Mouse (Mus musculus) left cerebral cortex, postnatal 4 days (tissue): ENCODE measurements at regions not wholly inside any gene's neighbourhood (a gene's known extent, or its start where the extent isn't known, plus 50 kb on each side); places are given as distances from the start of the nearest gene placed in this dataset.
A peak's percentile ranks its signal among the peaks of the same experiment; 100 is the strongest.

Source experiments
- DNase-seq: peaks from one replicate; pipeline ENCODE4 v3.0.0-alpha.2; 2022
- intact Hi-C: fragments of 180-260 bp; cut with DNase I; formaldehyde crosslinking; loops from one replicate; pipeline ENCODE4 v1.15.1; 2025

GRCm38 (mm10) chr3:38227596-38227995 lies 257.0 kb downstream of the Ankrd50 start:
- intact Hi-C loops, result loop anchor here (5.0 to 10.0 kb wide), 2 partner anchors 255 to 583 kb away; partner anchors contain the start of gene Ankrd50
- DNase-seq, result peak; percentile 75

DNA sequence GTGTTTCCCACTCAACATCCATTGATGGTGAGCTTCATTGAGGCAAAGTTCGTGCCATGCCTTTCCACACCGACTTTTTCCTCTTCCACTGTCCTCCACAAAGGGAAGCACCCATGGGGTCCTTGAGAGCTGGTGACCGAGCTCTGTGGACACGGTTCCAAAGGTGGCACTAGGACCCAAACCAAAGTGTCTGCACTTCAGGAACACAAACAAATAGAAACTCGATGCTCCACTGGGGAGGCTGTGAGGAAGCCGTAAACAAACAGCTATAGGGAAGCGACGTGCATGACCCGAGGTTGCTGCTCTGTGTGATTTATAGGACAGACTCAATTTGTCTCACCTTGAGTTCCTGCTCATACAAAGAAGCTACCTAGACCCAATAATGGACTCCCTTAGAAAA lies 257.5 kb downstream of the Ankrd50 start:
- intact Hi-C loops, result loop anchor here (5.0 to 10.0 kb wide), 2 partner anchors 255 to 582 kb away; partner anchors contain the start of gene Ankrd50
- DNase-seq, result no peak

GRCm38 (mm10) chr3:38226147-38226546 lies 258.5 kb downstream of the Ankrd50 start:
- intact Hi-C loops, result loop anchor here (5.0 to 10.0 kb wide), 2 partner anchors 256 to 581 kb away; partner anchors contain the start of gene Ankrd50
- no peak for DNase-seq

DNA sequence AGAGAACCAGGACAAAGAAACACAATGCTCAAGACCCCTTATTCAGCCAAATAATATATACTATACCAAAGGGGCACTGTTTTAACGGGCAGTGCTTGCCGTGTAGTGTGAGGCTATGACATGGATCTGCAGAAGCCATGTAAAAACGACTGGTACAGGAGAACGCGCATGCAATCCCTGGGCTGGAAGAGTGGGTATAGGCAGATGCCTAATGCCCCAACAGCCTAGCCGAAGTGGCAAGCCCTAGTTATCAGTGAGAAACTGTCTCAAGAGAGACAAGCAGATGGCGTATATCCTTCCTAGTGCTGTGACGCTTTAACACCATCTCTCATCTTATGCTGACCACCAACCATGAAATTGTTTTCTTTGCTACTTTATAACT lies 262.8 kb downstream of the Ankrd50 start:
- no peak for DNase-seq
- intact Hi-C loops, result loop anchor here (5.0 to 10.0 kb wide), 2 partner anchors 577 to 755 kb away; no protein-coding TSS in a partner anchor

DNA sequence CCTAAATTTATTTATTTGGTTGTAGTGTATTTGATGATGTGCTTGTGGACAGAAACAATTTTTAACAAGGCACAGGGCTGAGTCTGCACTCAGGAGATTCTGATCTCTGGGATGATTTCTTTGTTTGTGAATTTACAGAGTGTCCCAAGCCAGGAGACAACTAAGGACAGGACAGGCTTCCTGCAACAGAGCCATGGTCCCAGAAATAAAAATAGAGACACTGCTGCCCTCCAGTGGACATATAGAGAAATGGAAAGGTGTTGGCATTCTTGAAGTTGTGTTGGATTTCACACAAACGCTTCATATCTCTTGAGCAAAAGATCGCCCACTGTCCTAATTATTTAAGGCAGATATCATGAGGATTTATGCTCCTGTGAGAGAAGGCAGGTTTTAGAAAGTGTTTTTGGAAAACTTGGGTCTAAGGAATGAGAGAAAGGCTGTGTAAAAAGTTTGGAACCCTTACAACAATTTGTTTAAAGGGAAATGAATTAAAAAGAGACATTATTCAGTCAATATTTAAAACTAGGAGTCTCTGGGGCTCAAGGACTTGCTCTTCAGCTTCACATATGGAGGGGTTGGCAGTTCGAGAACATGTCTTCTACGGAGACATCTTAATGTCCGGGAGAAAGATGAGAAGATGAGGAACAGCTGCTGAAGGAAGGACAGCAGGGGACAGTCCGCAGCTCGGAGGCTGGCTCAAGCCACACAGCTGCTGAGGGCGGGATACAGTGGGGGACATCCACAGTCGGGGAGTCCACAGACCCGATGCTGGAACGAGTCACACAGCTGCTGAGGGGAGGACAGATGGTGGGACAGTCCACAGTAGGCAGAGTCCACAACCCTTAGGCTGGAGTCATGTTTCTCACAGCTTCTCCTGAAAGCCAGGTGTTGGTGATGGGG lies 263.5 kb downstream of the Ankrd50 start:
- peak; percentile 24 for DNase-seq
- intact Hi-C loops, result loop anchor here (5.0 to 10.0 kb wide), 2 partner anchors 576 to 754 kb away; no protein-coding TSS in a partner anchor

DNA sequence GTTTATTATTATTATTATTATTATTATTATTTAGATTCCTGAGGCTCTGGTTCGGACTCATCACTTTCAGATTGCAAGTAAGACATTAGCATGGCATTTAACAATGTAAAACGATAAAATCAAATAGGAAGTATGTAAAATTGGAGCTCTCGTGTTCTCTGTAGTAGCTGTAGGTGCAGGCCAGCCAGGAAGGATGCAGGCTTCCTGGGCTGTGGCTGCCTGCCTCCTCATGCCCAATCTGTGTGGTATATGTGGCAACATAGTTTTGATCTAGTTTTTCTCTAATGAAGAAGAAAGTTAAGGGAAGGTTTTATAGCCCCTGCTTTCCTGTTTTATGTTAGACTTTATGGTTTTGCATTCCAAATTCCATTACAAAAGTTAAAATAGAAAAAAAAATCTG lies 275.6 kb downstream of the Ankrd50 start:
- intact Hi-C loops, result loop anchor here (10.0 kb wide), 1 partner anchor 734 kb away; no protein-coding TSS in a partner anchor
- DNase-seq, result no peak

- no peak for DNase-seq
- intact Hi-C loops, result loop anchor here (10.0 kb wide), 1 partner anchor 733 kb away; no protein-coding TSS in a partner anchor
Measured at GRCm38 (mm10) chr3:38207867-38208266, 276.8 kb downstream of the Ankrd50 start.

GRCm38 (mm10) chr3:38201861-38202656 lies 282.6 kb downstream of the Ankrd50 start:
- intact Hi-C loops, result loop anchor here (5.0 to 10.0 kb wide), 2 partner anchors 575 to 727 kb away; no protein-coding TSS in a partner anchor
- DNase-seq, result peak; percentile 70

- intact Hi-C loops, result no loop called here
- DNase-seq, result peak; percentile 23
Measured at GRCm38 (mm10) chr3:38194001-38194400, 290.6 kb downstream of the Ankrd50 start.

DNA sequence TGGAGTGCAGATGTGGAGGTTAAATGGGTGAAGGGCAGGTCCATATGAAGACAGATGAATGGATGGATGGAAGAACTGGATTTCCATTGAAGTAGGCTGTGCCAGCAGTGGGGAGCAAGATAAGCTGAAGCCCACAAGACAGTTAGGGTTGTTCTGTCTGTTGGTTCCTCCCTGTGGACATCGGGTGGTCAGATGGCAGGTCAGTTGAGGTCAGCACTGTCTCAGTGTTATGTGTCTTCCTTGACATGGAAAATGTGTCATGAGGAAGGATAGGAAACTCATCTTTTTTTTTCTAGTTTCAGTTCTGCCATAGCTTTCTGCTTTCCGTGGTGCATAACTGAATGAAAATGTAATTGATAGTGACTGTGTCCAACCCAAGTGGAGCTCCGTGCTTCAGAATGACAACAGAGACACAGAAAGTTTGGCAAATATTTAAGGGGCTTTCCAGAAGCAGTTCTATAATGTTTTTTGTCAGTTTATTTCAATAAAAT lies 297.2 kb downstream of the Ankrd50 start:
- DNase-seq, result no peak
- intact Hi-C loops, result no loop called here

- DNase-seq, result no peak
- intact Hi-C loops, result no loop called here
Measured at GRCm38 (mm10) chr3:38186503-38186902, 298.1 kb downstream of the Ankrd50 start.

GRCm38 (mm10) chr3:38178295-38178694 lies 306.3 kb downstream of the Ankrd50 start:
- intact Hi-C loops, result no loop called here
- no peak for DNase-seq

DNA sequence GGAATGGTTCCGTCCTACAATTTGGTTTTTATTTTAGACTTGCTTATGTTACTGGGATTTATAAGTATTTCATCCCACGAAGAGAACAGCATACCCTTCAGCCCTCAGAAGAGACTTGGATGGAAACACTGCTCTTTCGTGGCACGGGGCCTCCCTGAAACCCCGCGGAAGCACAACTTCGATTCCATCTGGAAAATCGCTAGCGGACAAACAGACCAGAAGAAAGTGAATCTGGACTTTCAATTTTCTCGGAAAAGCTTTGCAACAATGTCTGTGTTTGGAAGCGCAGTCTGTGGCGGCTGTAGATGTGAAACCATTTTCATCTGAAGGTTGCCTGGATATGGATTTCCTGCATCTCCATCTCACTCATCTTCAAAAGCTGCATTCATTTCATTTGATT lies 308.7 kb downstream of the Ankrd50 start:
- DNase-seq, result no peak
- intact Hi-C loops, result no loop called here

DNA sequence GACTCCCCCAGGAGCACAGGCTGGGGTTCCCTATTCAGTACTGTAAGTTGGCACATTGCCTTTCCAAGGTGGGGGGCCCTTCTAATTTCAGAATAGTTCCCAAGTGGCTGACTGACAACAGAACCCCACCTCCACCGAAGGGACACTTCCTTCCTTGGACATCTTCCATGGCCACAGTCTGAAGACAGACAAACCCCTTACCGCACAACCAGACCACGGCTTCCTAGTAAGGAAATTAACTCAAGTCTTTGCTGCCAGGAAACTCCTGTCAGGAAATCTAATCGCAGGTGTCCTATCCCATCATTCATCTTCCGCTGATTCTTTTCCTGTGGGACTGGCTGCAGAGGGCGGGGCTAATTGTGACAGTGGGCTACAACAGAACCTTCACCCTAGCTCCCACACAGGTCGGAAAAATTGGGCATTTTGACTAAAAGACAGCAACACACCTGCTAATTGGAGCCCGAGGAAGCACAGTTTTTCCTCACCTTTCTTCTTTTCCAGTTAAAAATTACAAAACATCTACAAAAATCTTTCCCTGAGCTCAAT lies 309.8 kb downstream of the Ankrd50 start:
- DNase-seq, result no peak
- intact Hi-C loops, result no loop called here

- no peak for DNase-seq
- intact Hi-C loops, result no loop called here
Measured at GRCm38 (mm10) chr3:38152408-38152807, 332.2 kb downstream of the Ankrd50 start.

DNA sequence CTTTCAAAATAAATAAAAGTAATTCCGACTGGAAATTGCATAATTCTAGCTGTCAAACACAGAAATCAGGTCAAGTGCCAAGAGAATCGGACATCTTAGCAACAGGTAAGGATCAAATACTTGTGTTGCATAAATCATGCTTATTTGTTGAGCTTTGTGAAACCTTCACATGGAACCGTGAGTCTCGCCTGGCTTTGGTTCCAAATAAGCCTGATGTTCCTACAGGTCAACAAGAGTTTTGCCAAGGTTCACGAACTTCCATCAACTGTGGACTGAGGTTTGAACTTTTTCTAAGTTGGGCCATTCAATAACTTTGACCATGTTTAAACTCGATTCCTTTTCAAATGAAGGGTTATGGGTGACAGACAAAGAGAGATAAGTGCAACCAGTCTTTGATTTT lies 332.8 kb downstream of the Ankrd50 start:
- intact Hi-C loops, result no loop called here
- DNase-seq, result no peak

GRCm38 (mm10) chr3:38146663-38147062 lies 338.0 kb downstream of the Ankrd50 start:
- no peak for DNase-seq
- intact Hi-C loops, result no loop called here

GRCm38 (mm10) chr3:38145444-38145843 lies 339.2 kb downstream of the Ankrd50 start:
- intact Hi-C loops, result no loop called here
- DNase-seq, result peak; percentile 58

DNA sequence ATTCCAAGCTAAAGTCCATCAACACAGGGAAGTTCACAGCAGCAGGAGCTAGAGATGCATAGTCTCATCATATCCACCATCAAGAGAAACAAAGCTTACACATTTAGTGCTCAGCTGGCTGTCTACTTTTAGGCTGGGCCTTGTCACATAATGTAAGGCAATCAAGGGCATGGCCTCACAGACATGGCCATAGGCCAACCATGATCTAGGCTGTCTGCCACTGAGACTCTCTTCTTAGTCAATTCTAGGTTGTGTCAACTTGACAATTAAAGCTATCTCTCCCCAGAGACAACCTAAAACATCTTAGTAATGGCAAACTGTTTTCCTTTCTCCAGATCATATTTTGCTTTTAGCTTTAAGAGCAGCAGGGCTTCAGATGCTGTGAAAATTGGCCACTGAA lies 340.0 kb downstream of the Ankrd50 start:
- peak; percentile 11 for DNase-seq
- intact Hi-C loops, result no loop called here

DNA sequence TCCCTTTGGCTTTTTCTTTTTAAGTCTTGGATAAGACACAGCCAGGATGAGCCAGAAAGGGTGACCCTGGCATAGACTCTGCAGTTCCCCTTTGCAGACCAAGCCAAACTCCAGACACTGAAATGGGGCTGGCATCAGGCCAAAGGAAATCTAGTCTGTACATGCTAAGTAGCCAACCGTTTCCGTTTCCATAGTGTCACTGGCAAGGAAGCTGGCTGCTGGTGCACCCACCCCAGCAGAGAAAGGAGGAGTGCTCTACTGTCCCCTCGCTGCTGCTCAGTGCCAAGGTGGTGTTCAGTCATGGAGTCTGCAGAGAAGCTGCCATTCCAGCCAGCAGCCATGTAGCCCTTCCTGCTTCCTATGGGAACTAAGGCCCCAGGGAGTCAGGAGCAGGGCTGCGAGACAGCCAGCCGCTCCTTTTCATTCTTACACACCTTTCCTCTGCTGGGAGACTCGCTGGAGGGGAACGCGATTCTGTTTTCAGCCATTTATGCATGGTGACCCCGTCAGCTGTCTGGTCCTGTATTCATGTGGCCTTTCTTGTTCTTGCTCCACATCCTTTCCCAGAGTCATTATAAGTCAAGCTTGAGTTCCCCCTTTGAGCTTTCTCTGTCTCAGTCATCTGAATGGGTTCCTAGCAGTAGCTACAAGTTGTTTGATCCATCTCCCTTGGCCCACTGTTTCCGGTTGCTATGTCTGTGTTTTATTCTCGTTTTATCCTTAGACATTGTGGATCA lies 341.3 kb downstream of the Ankrd50 start:
- DNase-seq, result peak; percentile 95
- intact Hi-C loops, result no loop called here
